Mouse (Mus musculus) right cerebral cortex, postnatal 25 days (tissue): ENCODE measurements around the gene Cavin4.

Experiments
- DNase-seq: peaks from one replicate; pipeline ENCODE4 v3.0.0; 2022

Gene Cavin4

DNA sequence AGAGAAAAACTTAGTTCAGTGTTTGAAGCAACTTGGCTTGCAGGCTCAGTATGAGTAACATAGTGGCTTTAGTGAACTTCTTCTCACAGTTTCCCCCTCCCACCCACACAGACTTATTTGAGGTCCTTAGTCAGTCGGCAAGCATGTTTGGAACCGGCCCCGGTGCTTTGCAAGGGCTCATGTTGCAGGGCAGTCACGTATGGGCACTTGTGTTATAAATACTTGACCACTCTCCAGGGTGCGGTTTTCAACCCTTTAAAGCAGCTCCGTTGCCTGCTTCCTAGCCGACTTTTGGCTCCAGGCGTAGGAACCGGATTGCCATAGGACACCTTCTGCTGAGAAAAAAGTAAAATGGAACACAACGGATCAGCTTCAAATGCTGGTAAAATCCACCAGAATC lies at the start of gene Cavin4:
Cavin4 (plus strand) TSS at position 244 of the 400 bp plus-strand sequence.
- no peak for DNase-seq

DNA sequence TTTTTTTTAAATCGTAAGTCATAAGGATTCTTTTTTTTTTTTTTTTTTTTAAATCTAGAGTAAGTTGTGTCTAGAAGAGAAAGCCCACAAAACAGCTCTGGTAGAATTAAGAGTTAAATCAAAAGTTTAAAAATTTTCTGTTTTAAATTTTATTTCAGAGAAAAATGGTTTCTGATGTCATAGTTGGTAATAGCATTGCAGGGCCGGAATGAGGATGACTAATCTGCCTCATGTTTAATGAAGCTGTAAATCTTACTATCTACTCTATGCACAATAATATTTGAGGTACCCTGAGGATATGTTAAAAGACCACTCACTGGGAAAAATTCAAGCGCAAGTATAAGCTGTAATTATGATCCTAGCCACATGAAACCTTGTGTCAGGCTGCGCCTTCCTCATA lies 47.8 kb upstream of the Cavin4 start:
- no peak for DNase-seq

DNA sequence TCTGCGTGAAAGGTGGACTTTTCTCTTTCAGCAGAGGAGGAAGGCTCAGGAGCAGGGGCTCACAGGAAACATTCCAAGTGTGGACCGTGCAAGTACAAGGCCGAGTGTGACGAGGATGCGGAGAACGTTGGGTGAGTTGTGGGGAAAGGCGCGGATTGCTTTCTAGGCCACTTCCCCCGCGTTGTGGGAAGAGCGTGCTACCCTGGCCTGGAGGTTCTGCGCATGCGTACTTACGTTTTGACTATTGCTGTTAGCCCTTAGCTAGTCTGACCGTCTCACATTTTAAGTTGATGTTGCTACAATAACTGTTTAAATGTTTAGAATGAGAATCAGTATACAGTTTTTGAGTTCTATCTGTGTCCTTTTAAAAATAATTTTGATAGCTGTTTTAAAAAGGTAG lies 46.1 kb upstream of the Cavin4 start:
- no peak for DNase-seq

DNA sequence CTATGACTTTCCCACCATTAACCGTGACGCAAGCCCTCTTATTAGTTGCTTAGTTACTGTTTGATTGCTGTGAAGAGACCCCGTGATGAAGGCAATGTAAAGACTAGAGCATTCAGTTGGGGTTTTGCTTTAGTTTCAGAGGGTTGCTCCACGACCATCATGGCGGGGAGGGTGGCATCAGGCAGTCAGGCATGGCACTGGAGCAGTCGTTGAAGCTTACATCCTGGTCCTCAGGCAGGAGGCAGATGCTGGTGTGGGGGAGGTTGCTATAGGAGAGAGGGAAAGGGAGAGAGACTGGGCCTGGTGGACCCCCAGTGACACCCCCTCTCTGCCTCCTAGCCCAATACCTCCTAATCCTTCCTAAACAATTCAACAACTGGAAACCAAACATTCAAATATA lies 43.2 kb upstream of the Cavin4 start:
- DNase-seq = no peak

DNA sequence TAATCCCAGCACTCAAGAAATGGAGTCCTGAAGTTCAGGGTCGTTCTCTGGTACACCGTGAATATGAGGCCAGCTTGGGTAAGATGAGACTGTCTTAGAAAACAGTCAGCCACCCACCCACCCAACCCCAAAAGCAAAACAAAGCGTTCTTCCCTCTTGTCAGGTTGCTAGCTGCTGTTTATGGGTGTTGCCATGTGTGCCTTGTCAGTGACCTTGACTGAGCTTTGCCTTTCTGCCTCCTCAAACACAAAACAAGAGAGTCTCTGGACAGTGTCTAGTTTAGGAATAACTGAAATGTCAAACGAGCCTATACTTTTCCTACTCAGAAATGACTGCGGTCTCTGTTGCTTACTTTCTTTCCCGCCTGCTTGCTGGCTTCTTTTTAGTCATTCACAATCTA lies 41.1 kb upstream of the Cavin4 start:
- DNase-seq = no peak

DNA sequence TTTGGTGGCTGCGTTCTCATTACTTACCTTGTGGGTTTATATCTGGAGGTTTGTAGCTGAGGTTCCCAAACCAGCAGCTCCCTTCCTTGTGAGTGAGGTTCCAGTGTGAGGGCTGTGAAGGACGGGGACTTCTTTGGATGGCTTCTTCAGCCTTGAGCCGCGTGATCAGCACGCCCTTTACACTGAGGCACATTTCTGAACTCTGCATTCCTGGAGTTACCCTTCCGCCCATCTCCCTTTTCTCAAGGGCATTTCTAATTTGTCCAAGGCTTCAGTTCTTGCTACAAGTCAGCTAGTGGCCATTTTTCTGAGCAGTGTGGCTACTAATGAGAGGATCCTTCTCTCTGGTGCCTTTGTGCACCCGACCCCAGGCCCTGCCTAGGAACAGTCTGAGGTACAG lies 40.4 kb upstream of the Cavin4 start:
- DNase-seq = no peak

DNA sequence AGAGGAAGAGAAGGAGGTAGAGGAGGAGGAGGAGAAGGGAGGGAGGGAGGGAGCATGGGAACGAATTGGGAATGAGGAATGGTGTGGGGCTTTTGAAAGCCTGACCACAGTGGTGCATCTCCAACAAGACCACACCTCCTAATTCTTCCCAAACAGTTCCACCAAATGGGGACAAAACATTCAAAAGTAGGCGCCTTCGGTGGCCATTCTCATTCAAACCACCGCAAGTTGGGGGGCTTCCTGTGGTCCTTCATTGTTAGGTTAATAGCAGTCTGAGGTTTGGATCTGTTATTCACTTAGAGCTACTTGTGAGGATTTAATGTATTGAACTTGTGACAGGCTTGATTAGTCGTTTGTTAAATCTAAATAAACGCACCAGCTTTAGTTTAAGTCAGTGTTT lies 38.4 kb upstream of the Cavin4 start:
- no peak for DNase-seq

DNA sequence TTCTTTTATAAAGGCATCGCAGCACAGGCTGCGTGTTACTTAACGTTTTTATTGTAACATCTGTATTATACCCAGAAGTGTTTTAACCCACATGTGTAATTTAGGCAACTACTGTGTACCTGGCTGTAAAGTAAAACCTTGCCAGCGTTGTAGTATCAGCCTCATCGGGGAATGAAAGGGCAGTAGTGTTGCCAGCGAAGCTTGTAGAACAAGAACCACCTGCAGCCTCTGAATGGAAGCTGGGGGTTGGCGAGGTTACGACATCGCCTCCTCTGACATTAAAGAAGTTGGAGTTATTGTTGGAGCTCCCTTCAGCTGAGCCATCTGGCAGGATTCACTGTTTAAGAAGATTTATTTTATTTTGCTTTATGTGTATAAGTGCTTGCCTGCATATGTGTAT lies 37.5 kb upstream of the Cavin4 start:
- no peak for DNase-seq

DNA sequence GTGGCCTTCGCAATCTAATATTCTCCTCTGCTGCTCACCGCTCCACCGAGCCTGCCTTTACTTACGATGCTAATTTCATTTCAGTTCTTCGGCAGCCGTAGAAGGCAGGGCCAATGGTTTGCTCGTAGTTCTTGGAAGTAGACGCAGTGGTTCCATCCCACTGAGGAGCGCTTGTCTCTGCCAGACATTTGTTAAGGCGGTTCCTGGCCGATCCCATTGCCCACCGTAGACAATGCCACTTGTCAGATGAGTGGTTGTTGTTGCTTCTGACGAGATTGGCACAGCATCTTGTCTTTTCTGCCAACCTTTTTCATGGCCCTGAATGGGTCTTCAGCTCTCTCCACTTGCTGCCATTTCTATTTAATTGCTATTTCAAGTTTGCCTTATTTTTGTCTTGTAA lies 33.9 kb upstream of the Cavin4 start:
- DNase-seq = no peak

DNA sequence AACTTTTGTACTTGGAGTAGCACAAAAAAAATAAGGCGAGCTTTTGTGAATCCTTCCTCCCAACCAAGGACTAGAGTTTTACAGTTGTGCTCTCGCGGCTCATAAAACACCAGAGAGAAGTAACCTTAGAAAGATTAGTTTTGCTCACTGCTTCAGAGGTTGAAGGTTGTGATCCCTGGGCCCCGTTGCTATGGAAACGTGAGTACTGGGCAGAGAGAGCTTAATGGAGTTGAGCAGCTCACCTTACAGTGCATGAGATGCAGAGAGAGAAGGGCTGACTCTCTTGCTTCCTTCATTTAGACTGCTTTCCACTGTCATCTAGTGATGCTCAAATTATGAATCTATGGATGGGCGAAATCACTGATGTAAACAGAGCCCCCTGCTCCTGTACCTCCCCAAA lies 29.8 kb upstream of the Cavin4 start:
- DNase-seq = no peak

DNA sequence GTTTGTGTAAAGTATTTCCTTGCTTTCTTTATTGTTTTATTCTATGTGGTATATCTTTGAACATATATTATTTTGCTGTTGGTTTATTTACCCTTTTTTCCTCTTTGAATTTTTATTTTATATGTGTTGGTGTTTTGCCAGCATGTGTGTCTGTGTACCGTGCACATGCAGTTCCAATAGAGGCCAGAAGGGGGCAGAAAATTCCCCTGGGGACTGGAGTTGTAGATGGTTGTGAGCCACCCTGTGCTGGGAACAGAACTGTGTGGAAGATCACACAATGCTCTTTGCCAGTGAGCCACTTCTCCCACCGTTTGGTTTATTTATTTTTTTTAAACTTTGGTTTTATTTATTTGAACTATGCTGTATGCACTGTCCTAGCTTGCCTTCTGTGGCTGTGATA lies 29.3 kb upstream of the Cavin4 start:
- no peak for DNase-seq

DNA sequence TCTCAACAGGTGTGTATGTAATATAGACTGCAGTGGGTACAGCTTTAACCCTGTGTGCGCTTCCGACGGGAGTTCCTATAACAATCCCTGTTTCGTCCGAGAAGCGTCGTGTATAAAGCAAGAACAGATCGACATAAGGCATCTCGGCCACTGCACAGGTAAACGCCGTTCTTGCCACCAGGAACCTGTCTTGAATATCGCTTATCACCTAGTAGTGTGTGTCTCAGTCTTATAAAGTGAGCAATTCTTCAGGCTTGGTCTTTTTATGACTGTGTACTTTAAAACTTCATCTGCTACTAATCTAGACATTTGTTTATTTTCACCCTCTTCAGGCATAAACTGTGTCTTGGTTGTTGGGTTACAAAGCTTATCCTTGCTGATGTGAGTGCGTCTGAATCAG lies 26.5 kb upstream of the Cavin4 start:
- no peak for DNase-seq

DNA sequence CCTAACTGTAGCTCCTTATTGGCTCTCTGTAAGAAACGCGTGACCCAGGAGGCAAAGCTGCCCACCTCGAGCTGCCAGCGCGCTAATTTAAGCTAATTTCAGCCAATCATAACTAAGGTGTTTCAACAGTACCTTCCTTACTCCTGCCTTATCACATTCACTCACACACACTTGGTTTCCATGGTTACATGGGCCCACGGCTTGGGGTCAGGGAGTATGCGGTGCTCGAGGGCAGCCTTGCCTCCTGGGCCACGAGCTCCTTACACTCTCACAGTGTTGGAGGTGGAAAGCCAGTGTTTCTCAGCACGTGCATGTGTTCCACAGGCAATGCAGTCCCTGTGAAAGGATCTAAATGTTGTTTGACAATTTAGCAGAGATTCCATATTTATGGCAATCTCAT lies 25.2 kb upstream of the Cavin4 start:
- DNase-seq = no peak

DNA sequence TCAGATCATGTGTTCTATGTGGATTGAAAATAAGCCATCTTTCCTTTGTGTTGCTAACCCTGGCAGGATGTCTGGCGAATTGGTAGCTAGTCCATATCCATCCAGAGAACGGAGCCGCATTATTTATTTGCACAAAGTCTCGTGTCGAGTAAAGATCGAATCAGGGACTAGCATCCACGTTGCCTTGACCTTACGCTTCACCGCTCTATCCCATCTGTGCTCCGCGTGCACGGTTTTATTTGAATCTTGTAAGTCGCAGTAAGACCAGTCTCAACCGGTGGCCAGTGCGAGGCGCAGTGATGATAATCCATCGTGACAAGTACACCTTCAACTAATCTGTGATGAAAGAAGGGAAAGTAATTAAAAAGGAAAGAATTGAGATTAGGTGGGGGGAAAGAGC lies 23.8 kb upstream of the Cavin4 start:
- no peak for DNase-seq

DNA sequence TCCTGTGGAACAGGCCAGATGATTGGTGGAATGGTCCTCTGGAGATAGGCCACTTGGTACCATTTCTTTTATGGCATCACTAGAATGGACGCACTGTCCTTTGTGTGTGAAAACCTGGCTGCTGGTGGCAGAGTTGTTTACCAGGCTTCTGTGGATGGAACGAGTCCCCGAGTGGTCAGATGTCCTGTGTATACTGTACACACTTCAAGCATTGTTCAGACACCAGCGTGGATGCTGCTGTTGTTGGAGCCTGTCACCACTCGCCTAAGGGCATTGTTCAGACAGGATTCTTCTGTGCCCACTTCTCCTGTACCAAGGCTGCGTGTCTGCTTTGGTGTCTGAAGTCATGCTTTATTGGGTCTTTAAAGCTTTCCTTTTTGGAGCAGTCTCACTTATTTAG lies 19.5 kb upstream of the Cavin4 start:
- DNase-seq = no peak

DNA sequence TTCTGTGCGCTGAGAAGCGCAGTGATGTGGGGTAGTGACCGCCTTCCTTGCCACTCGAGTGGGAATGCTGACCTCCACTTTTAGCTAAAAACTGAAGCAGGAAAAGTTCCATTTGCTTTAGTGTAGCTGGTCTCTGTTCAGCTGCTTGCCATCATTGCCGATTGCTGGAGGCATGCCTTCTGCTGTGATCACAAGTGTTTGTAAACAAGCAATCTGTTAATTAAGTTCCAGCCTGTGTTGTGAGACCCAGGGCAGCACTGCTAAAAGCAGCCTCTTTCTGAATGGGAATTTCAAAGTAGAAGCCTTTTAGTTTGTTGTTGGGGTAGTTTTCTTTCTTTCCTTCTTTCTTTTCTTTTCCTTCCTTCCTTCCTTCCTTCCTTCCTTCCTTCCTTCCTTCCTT lies 17.2 kb upstream of the Cavin4 start:
- DNase-seq = no peak

DNA sequence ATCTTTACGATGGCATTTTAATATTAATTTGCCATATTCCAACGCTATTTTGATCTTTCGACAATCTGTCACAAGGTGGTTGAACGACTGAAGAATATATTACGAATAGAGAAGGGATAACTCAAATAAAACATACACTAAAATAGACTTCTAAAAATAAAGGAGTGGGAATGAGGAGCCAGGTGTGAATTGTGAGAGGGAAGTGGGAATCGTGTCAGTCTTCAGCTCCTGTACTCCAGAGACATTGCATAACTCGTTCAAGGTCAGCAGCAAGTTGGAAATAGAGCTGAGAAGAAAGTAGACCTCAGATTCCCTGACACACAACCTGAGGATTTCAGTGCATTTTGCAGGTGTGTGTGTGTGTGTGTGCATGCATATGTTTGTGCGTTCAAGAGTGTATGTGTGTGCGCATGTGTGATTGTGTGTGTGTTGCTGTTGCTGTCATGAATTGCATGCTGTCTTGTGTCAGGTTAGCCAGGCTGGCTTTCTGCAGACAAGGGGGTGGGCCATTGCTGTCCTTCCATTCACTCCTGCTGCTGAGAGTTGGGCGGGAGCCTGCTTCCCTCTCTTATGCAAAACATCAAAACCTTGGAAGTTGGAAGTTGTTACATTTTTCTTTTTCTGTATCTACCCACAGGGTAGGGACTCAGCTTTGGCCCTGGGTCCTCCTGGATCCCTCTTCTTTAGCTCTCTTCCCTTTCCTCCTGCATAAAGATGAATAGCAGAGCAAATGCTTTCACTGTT lies 12.5 kb upstream of the Cavin4 start:
- DNase-seq = no peak

DNA sequence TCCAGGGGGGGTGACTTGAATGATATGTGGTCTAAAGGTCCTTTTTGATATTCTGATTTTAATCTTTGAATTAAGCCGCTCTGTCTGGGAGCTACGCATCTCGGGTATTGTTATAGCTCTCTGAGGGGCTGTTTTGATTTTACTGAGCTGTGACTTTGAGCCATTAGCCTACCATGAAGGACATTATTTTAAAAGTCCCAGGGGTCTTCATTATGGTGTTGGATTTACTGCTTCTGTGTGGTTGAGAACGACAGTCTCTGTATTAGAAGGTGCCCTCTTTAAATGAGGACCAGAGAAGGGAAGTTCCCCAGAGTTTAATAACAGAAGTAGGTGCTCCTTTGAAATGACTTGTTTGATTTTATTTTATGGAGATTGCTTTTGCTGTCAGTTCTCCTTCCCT lies 9.2 kb upstream of the Cavin4 start:
- DNase-seq = no peak

DNA sequence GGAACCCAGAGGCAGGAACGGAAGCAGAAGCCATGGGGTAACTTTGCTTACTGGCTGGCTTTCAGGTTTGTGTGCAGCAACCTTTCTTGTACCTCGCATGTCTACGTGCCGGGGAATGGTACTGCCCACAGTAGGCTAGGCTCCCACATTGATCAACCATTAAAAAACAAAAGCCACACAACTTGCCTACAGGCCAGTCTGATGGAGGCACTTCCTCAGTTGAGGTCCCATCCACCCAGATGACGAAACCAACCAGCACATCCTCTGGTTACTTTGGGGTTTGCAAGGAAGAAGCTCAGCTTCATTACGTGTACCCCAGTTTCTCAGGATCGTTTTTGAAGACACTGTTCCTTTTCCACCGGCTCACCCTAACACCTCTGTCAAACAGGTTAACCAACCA lies 6.8 kb upstream of the Cavin4 start:
- DNase-seq = no peak

DNA sequence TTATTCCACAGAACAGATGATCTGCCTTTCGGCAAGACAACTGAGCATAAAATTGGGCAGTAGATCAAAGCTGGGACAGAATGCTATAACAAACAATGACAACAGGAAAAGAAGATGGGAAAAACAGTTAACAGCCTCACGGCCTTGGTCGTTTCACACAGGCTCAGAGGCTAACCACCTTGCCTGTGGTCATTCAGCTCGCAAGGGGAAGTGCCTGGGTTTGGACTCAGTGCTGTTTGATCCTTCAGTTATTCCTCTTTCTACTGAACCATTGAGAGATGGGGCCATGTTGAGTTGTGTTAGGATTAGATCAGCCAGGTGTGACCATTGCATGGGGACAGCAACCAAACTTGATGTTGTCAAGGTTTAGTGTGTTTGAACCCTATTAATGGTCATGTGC lies 3.2 kb upstream of the Cavin4 start:
- DNase-seq = no peak

DNA sequence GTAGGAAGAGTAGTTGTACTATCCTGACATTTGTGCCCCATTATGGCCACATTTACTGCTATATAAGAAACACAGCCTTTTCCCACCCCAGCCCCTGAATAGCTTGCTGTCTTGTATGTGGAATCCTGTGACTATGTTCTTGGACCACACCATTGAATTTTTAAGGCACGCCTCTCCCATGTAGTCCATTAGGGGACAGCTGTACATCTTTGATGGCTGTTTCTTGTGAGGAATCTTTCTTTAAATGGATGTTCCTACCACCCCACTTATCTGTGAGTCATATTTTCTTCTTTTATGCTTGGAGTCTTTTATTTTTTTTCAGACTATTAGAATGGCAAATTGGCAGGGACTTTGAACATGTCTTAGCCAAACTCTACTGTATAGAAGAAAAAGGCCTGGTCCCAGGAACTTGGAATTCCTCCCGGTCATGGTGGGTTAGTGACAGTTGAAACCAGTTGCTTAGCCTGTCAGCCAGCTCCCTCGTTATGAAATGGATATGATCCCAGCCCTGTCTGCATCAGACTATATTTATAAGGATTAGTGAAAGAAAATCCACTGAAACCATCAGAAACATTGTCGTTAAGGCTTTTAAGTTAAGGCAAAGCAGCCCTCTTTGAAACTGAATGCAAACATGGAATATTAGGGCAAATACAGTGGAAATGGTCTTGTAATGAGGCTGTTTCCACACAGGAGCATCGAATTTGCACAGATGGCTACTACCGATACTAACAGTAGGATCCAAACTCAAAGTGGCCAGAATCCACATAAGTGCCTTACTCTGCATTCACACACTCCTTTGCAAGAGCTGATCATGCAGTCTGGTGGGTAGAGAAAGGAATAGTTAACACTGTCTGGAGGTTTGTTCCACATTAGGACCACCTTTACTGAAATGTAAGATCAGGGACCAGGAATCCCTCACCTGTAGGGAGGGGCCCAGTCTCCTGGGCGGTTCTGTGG lies 2.4 kb upstream of the Cavin4 start:
- no peak for DNase-seq

DNA sequence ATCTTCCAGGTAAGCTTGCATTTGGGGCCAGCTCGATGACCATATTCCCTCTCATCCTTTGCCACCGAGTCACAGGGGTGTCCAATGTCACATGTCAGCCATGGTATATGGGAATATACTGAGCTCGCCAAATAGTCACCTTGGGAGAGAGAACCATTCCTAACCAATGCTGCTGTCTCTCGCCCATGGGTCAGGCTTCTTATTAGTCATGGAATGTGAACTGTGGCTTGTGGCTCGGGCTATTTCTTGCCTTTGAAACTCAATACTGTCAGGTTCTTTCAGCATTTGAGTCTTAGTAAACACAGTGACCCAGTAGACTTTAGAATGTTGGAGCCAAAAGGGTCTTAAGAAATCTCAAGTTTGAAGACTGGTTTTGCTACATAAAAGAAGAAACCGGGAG lies 707 bp downstream of the Cavin4 start:
- no peak for DNase-seq

DNA sequence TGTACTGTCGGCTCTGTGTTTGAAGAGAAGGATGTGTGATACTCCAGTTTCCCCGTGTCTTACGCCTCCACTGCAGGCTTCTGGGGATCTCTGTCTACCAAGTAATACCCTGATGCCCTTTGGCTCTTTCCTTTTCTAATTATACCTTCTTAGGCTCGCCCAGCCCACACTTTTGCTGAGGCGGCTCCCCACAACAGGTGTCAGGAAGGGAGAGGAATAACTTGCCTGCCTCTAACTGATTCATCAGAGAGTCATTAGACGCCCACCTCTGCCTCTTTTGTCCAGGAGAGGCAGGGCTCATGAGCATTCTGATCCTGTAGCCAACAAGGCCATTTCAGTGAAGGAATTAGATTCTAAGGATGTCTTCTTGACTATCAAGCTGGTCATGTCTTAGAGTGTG lies 4.0 kb downstream of the Cavin4 start:
- DNase-seq = no peak

DNA sequence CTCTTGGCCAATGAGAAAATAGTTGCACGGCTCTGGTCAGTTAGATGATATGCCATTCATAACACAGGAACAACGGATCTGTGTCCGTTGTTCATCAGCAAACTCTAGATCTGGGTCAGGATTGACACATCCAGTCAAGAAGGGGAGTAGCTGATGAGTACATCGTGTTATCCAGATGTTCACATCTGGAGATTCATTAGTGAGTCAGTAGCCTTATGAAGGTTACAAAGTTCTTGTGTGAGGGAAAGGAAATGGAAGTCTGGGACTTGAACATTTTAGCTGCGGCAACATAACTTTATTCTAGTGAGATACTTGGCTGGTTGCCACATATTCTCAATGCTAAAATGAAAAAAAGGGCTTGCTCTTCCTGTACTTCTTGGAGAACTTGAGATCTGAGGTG lies 9.6 kb downstream of the Cavin4 start:
- no peak for DNase-seq

DNA sequence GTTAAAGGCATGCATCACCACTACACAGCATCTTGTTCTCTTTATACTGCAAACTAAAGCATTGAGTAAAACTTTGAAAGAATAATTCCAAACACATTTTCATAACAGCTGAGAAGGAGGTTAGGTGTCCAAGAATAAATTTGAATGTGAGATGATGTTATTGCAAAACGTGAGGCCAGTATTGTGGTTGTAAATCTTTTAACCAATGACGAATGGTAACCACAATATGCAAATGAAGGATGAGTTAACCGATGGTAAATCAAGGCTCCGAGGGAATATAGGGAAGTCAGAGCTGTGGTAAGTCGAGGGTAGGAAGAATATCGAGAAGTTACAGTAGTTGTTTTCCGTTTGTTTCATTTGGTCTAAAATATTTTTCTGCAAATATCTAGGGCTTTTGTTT lies 11.1 kb downstream of the Cavin4 start:
- no peak for DNase-seq
